16 mouse cellular contexts compared by ENCODE assay signal in genomic region chr6:145616402-145617229, GRCm38 (mm10). TPM values are rescaled to one million over a fixed set of nuclear protein-coding genes. Genes with fewer than 3 reads are reported as not detected.
DNase-seq lines count a peak whose midpoint lies in the region; ATAC-seq lines count a peak whose summit lies in the region.
"Had no signal": no experiment of that assay in that cellular context is flagged by ENCODE, and none has a peak within 500 bp of the region (broad histone marks: within the 10 kb centered on the region; RNA-seq: fewer than 3 reads in every experiment).

No protein-coding gene starts in this region.

- 79% methylated on average over 5 of the region's 5 CpGs for WGBS in heart, embryonic 15.5 days
- WGBS in heart, embryonic 10.5 days = 84% methylated on average over 5 of the region's 5 CpGs
- 58% methylated on average over 5 of the region's 5 CpGs for WGBS in liver, embryonic 15.5 days (ENCODE audit: insufficient replicate concordance)
- WGBS in forebrain, embryonic 10.5 days = 88% methylated on average over 5 of the region's 5 CpGs

- no peaks in the 10 kb centered on the region for H3K9me3 ChIP-seq in heart, embryonic 15.5 days (replicated peaks)
- H3K9me3 ChIP-seq in heart, embryonic 10.5 days = no peaks in the 10 kb centered on the region
- no peaks in the 10 kb centered on the region for H3K9me3 ChIP-seq in liver, embryonic 15.5 days (replicated peaks)
- H3K9me3 ChIP-seq in forebrain, embryonic 10.5 days = peaks cover 5% of the 10 kb centered on the region; the same call in 1 of the 2 replicates
- H3K9me3 ChIP-seq: embryonic facial prominence, embryonic 10.5 days had no signal

- H3K4me3 ChIP-seq in heart, embryonic 15.5 days = no peak overlapping the region
- no peak overlapping the region for H3K4me3 ChIP-seq in heart, embryonic 10.5 days
- H3K4me3 ChIP-seq in liver, embryonic 15.5 days (replicated peaks) = no peak overlapping the region
- H3K4me3 ChIP-seq in forebrain, embryonic 10.5 days = no peak overlapping the region
- H3K4me3 ChIP-seq: embryonic facial prominence, embryonic 10.5 days had no signal

- DNase-seq in heart, embryonic 10.5 days (ENCODE audit: low spot score) = no peak
- DNase-seq in thymus, postnatal 0 days (ENCODE audit: low spot score) = peak; percentile 56
- no peak for DNase-seq in thymus, postnatal 10 days (ENCODE audit: low spot score in 2 of 2)
- no peak for DNase-seq in yolk sac, embryonic 10.5 days (ENCODE audit: low spot score)
- no peak for DNase-seq in forebrain, embryonic 10.5 days (ENCODE audit: extremely low spot score, low spot score)
- DNase-seq in B cell, adult 2 months = no peak
- DNase-seq: forebrain, postnatal 0 days; heart, adult 18-20 months; kidney, postnatal 36 days; thymus, postnatal 25 days had no signal

- H3K4me2 ChIP-seq in heart, embryonic 15.5 days = peak overlapping the region; percentile 24; the same call in 1 of the 2 replicates
- H3K4me2 ChIP-seq in liver, embryonic 15.5 days = 0 out of 2 replicates have a peak overlapping the region, but pooled peaks have one; percentile 15

- H3K27ac ChIP-seq in heart, embryonic 15.5 days = no peak overlapping the region
- no peak overlapping the region for H3K27ac ChIP-seq in heart, embryonic 10.5 days
- H3K27ac ChIP-seq in liver, embryonic 15.5 days (replicated peaks) = no peak overlapping the region
- no peak overlapping the region for H3K27ac ChIP-seq in forebrain, embryonic 10.5 days
- H3K27ac ChIP-seq: embryonic facial prominence, embryonic 10.5 days; macrophage had no signal

- peaks cover 9% of the 10 kb centered on the region for H3K4me1 ChIP-seq in heart, embryonic 15.5 days (replicated peaks)
- H3K4me1 ChIP-seq in heart, embryonic 10.5 days = 0 out of 2 replicates have a peak, but pooled peaks cover 6% of the 10 kb centered on the region
- H3K4me1 ChIP-seq in liver, embryonic 15.5 days (replicated peaks) = no peaks in the 10 kb centered on the region
- H3K4me1 ChIP-seq in forebrain, embryonic 10.5 days = no peaks in the 10 kb centered on the region

- no peaks in the 10 kb centered on the region for H3K36me3 ChIP-seq in heart, embryonic 15.5 days
- no peaks in the 10 kb centered on the region for H3K36me3 ChIP-seq in heart, embryonic 10.5 days
- no peaks in the 10 kb centered on the region for H3K36me3 ChIP-seq in liver, embryonic 15.5 days (replicated peaks)
- no peaks in the 10 kb centered on the region for H3K36me3 ChIP-seq in forebrain, embryonic 10.5 days (replicated peaks)
- H3K36me3 ChIP-seq: embryonic facial prominence, embryonic 10.5 days had no signal

- ATAC-seq in heart, embryonic 15.5 days (replicated peaks; ENCODE audit: insufficient number of reproducible peaks, insufficient read depth, low FRiP score, low read depth) = no peak
- ATAC-seq in liver, embryonic 15.5 days (ENCODE audit: insufficient read depth) = no peak
- ATAC-seq: forebrain, postnatal 0 days; hindbrain, embryonic 16.5 days had no signal

- no peaks in the 10 kb centered on the region for H3K27me3 ChIP-seq in heart, embryonic 15.5 days
- 0 out of 2 replicates have a peak, but pooled peaks cover 4% of the 10 kb centered on the region for H3K27me3 ChIP-seq in heart, embryonic 10.5 days (ENCODE audit: insufficient read depth, poor library complexity, severe bottlenecking)
- H3K27me3 ChIP-seq in liver, embryonic 15.5 days = no peaks in the 10 kb centered on the region
- H3K27me3 ChIP-seq in forebrain, embryonic 10.5 days (ENCODE audit: poor library complexity, severe bottlenecking) = no peaks in the 10 kb centered on the region

- no peak overlapping the region for H3K9ac ChIP-seq in heart, embryonic 15.5 days
- H3K9ac ChIP-seq in liver, embryonic 15.5 days = no peak overlapping the region
- H3K9ac ChIP-seq: forebrain, postnatal 0 days had no signal

RNA-seq across cellular contexts. Expression of gene Tuba3b, which starts 1.1 kb away (rescaled TPM):
- 0.39 TPM in 1 of 2 replicates, not detected in the other for polyA plus RNA-seq in heart, embryonic 15.5 days (2015; fragmentation: Nextera tagmentation; extraction: Ambion mirVana)
- polyA plus RNA-seq in heart, embryonic 10.5 days (2016; fragmentation: Nextera tagmentation; extraction: Ambion mirVana) = 0.08 TPM in 1 of 2 replicates, not detected in the other
- polyA plus RNA-seq in thymus, postnatal 0 days (2015; fragmentation: Nextera tagmentation; extraction: Ambion mirVana) = 0.09 and 0.21 TPM in 2 replicates
- 0.06 TPM in 1 of 2 replicates, not detected in the other for polyA plus RNA-seq in liver, embryonic 15.5 days (2015; fragmentation: Nextera tagmentation; extraction: Ambion mirVana)
- polyA plus RNA-seq in forebrain, embryonic 10.5 days (2016; fragmentation: Nextera tagmentation; extraction: Ambion mirVana) = not detected in 2 replicates
- polyA plus RNA-seq: embryonic facial prominence, embryonic 10.5 days; forebrain, postnatal 0 days; hindbrain, embryonic 16.5 days; macrophage; neural tube, embryonic 14.5 days had no signal

RNA-seq across cellular contexts. Expression of gene Lmntd1, which starts 2.5 kb away (rescaled TPM):
- polyA plus RNA-seq in heart, embryonic 15.5 days (2015; fragmentation: Nextera tagmentation; extraction: Ambion mirVana) = 12.5 and 13.1 TPM in 2 replicates
- 2.3 and 3.6 TPM in 2 replicates for polyA plus RNA-seq in heart, embryonic 10.5 days (2016; fragmentation: Nextera tagmentation; extraction: Ambion mirVana)
- polyA plus RNA-seq in thymus, postnatal 0 days (2015; fragmentation: Nextera tagmentation; extraction: Ambion mirVana) = 0.33 and 0.78 TPM in 2 replicates
- 0.07 TPM in 1 of 2 replicates, not detected in the other for polyA plus RNA-seq in liver, embryonic 15.5 days (2015; fragmentation: Nextera tagmentation; extraction: Ambion mirVana)
- 0.15 and 0.37 TPM in 2 replicates for polyA plus RNA-seq in forebrain, embryonic 10.5 days (2016; fragmentation: Nextera tagmentation; extraction: Ambion mirVana)
- polyA plus RNA-seq: macrophage had no signal
